Mouse (Mus musculus) spleen, postnatal 10 days (tissue): ENCODE measurements around the gene a.

Experiments
- DNase-seq, 2 experiments: peaks; one replicate each; pipeline ENCODE4 v3.0.0; 2021 to 2022; ENCODE audit warnings: low spot score in 2 of 2

a gene

GRCm38 (mm10) chr2:155098720-155099380 is 307.6 kb downstream of the a start:
- no peak for DNase-seq

- no peak for DNase-seq
Observed at GRCm38 (mm10) chr2:155099421-155099820, 308.2 kb downstream of the a start.

- DNase-seq, result no peak
Observed at GRCm38 (mm10) chr2:155099994-155100795, 309.0 kb downstream of the a start.
